Mouse (Mus musculus): Measurements from ENCODE around the gene Pcid2.

- TF ChIP-seq POLR2A (IDR thresholded peaks at IDR 0.05; ENCODE audit: borderline replicate concordance, extremely low read depth, insufficient read depth, insufficient read length, poor library complexity, severe bottlenecking) (no peak), CTCF (IDR thresholded peaks at IDR 0.05; ENCODE audit: borderline replicate concordance, extremely low read depth, insufficient read depth, insufficient read length) (no peak)
Measured at GRCm38 (mm10) chr8:13154099-13154498, 48.8 kb upstream of the Pcid2 start.
